Comparison of ENCODE assay signal across 21 mouse cellular contexts in the genomic region with DNA sequence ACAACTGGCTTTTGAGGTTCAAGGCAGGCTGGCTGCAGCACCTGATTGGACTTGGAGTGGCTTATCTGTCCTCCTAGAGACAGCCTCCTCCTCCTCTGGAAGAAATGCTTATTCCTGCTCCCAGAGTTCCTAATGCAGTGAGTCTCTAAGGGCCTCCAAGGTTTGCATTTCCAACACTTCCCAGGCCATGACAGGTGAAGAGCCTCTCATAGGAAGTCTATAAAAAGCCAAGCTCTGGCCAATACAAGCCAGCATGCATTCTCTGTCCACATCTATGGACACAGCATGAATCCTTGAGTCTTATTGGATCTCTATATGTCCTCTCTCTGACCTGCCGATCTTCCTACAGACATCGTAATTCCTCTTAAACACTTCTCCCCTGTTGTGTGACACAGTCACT. TPM values are rescaled to one million over a fixed set of nuclear protein-coding genes. Genes with fewer than 3 reads are reported as not detected.
"Had no signal": no experiment of that assay in that cellular context is flagged by ENCODE, and none has a peak within 500 bp of the region (broad histone marks: within the 10 kb centered on the region; RNA-seq: fewer than 3 reads in every experiment).

No protein-coding gene starts in this region.

- H3K4me1 ChIP-seq: limb, embryonic 12.5 days; limb, embryonic 15.5 days; midbrain, embryonic 12.5 days; midbrain, embryonic 15.5 days; neural tube, embryonic 12.5 days; neural tube, embryonic 15.5 days had no signal

- ATAC-seq: liver, postnatal 0 days; midbrain, embryonic 15.5 days had no signal

- H3K27ac ChIP-seq: limb, embryonic 12.5 days; limb, embryonic 15.5 days; liver, embryonic 14.5 days; macrophage; midbrain, embryonic 12.5 days; midbrain, embryonic 15.5 days; neural tube, embryonic 12.5 days; neural tube, embryonic 15.5 days; stomach, postnatal 0 days had no signal

- H3K27me3 ChIP-seq: limb, embryonic 12.5 days; limb, embryonic 15.5 days; midbrain, embryonic 12.5 days; midbrain, embryonic 15.5 days; neural tube, embryonic 12.5 days; neural tube, embryonic 15.5 days had no signal

- DNase-seq: kidney, postnatal 14 days; kidney, postnatal 4 days; left cerebral cortex, postnatal 4 days; liver, postnatal 0 days; lung, embryonic 14.5 days; right cerebral cortex, adult 18-20 months; right cerebral cortex, postnatal 14 days; right cerebral cortex, postnatal 4 days; thymus, adult 2 months; thymus, postnatal 25 days had no signal

- H3K4me2 ChIP-seq: limb, embryonic 12.5 days; limb, embryonic 15.5 days; liver, embryonic 11.5 days; lung, embryonic 14.5 days; midbrain, embryonic 12.5 days; midbrain, embryonic 15.5 days; neural tube, embryonic 12.5 days; neural tube, embryonic 15.5 days had no signal

- H3K9ac ChIP-seq: limb, embryonic 12.5 days; limb, embryonic 15.5 days; liver, embryonic 14.5 days; liver, postnatal 0 days; lung, embryonic 14.5 days; midbrain, embryonic 12.5 days; midbrain, embryonic 15.5 days; neural tube, embryonic 12.5 days; neural tube, embryonic 15.5 days had no signal

- H3K9me3 ChIP-seq: limb, embryonic 15.5 days; midbrain, embryonic 12.5 days; midbrain, embryonic 15.5 days; neural tube, embryonic 12.5 days; neural tube, embryonic 15.5 days had no signal

- H3K4me3 ChIP-seq: limb, embryonic 12.5 days; limb, embryonic 15.5 days; midbrain, embryonic 12.5 days; midbrain, embryonic 15.5 days; neural tube, embryonic 12.5 days; neural tube, embryonic 15.5 days had no signal

- H3K36me3 ChIP-seq: limb, embryonic 12.5 days; limb, embryonic 15.5 days; midbrain, embryonic 12.5 days; midbrain, embryonic 15.5 days; neural tube, embryonic 12.5 days; neural tube, embryonic 15.5 days had no signal

RNA-seq across cellular contexts. Expression of a gene that starts 18.8 kb away (rescaled TPM):
- total RNA-seq: megakaryocyte, adult 5-6 weeks had no signal
- polyA plus RNA-seq: liver, postnatal 0 days; macrophage had no signal
